Mouse (Mus musculus) heart, postnatal 0 days (tissue): Measurements from ENCODE around the gene Gm49394.

Experiments used
- CTCF ChIP-seq: IDR thresholded peaks from 2 replicates; pipeline ENCODE4 v1.5.1; 2016; ENCODE audit warnings: antibody characterized with exemption, control low read depth, low read depth
- EP300 ChIP-seq: IDR thresholded peaks from 2 replicates; pipeline ENCODE4 v1.6.1; 2016; ENCODE audit warnings: antibody characterized with exemption, low read depth

- peak; percentile 75 for TF ChIP-seq CTCF
- no peak for TF ChIP-seq EP300
Observed at GRCm38 (mm10) chr7:142610627-142611406, 58.9 kb downstream of the Gm49394 start.
